Mouse (Mus musculus): ENCODE data around the gene Arrdc5. TPM values are rescaled to one million over a fixed set of nuclear protein-coding genes. Genes with fewer than 3 reads are reported as not detected.

Arrdc5 gene
- polyA plus RNA-seq, 1 experiment from 2014 or later: not detected

GRCm38 (mm10) chr17:56273986-56274385 is 26.1 kb downstream of the Arrdc5 start:
- H3K36me3 ChIP-seq (ENCODE audit: control insufficient read depth, insufficient read depth, low read length): peaks cover 6% of the 10 kb centered on the region; the same call in 1 of the 2 replicates
- ATAC-seq (ENCODE audit: low read depth): no peak
- peaks cover 26% of the 10 kb centered on the region for H3K4me1 ChIP-seq (replicated peaks; ENCODE audit: control insufficient read depth, insufficient read depth, low read length)
- no peak overlapping the region for H3K4me3 ChIP-seq (ENCODE audit: low read length)
- no peak overlapping the region for H3K27ac ChIP-seq (ENCODE audit: low read length)
- no peaks in the 10 kb centered on the region for H3K27me3 ChIP-seq (ENCODE audit: control insufficient read depth, insufficient read depth, low read depth, low read length)
- no peaks in the 10 kb centered on the region for H3K9me3 ChIP-seq (ENCODE audit: control insufficient read depth, low read length)
- H3K9ac ChIP-seq (ENCODE audit: low read length): no peak overlapping the region
- WGBS: 77% methylated on average over 5 of the region's 5 CpGs
- no peak overlapping the region for H3K4me2 ChIP-seq (ENCODE audit: low read depth, low read length)

- H3K4me2 ChIP-seq (ENCODE audit: low read depth, low read length): no peak overlapping the region
- peaks cover 26% of the 10 kb centered on the region for H3K4me1 ChIP-seq (replicated peaks; ENCODE audit: control insufficient read depth, insufficient read depth, low read length)
- ATAC-seq (ENCODE audit: low read depth): no peak
- no peaks in the 10 kb centered on the region for H3K27me3 ChIP-seq (ENCODE audit: control insufficient read depth, insufficient read depth, low read depth, low read length)
- H3K9me3 ChIP-seq (ENCODE audit: control insufficient read depth, low read length): no peaks in the 10 kb centered on the region
- no peak overlapping the region for H3K4me3 ChIP-seq (ENCODE audit: low read length)
- peak overlapping the region; percentile 9; the same call in 1 of the 2 replicates for H3K9ac ChIP-seq (ENCODE audit: low read length)
- peaks cover 6% of the 10 kb centered on the region; the same call in 1 of the 2 replicates for H3K36me3 ChIP-seq (ENCODE audit: control insufficient read depth, insufficient read depth, low read length)
- H3K27ac ChIP-seq (ENCODE audit: low read length): no peak overlapping the region
- 73% methylated on average over 7 of the region's 7 CpGs for WGBS
Observed at GRCm38 (mm10) chr17:56273482-56273881, 26.6 kb downstream of the Arrdc5 start.

GRCm38 (mm10) chr17:56272644-56273043 is 27.4 kb downstream of the Arrdc5 start:
- no peak overlapping the region for H3K4me3 ChIP-seq (ENCODE audit: low read length)
- peaks cover 22% of the 10 kb centered on the region for H3K4me1 ChIP-seq (replicated peaks; ENCODE audit: control insufficient read depth, insufficient read depth, low read length)
- no peak for ATAC-seq (ENCODE audit: low read depth)
- H3K27ac ChIP-seq (ENCODE audit: low read length): no peak overlapping the region
- no peaks in the 10 kb centered on the region for H3K27me3 ChIP-seq (ENCODE audit: control insufficient read depth, insufficient read depth, low read depth, low read length)
- no peak overlapping the region for H3K9ac ChIP-seq (ENCODE audit: low read length)
- peaks cover 6% of the 10 kb centered on the region; the same call in 1 of the 2 replicates for H3K36me3 ChIP-seq (ENCODE audit: control insufficient read depth, insufficient read depth, low read length)
- WGBS: 59% methylated on average over 3 of the region's 3 CpGs
- no peaks in the 10 kb centered on the region for H3K9me3 ChIP-seq (ENCODE audit: control insufficient read depth, low read length)
- no peak overlapping the region for H3K4me2 ChIP-seq (ENCODE audit: low read depth, low read length)

- Histone ChIP-seq H3K36me3 (ENCODE audit: control insufficient read depth, insufficient read depth, low read length) (peaks cover 6% of the 10 kb centered on the region; the same call in 1 of the 2 replicates), H3K9ac (ENCODE audit: low read length) (no peak overlapping the region), H3K9me3 (ENCODE audit: control insufficient read depth, low read length) (no peaks in the 10 kb centered on the region), H3K4me1 (replicated peaks; ENCODE audit: control insufficient read depth, insufficient read depth, low read length) (peaks cover 13% of the 10 kb centered on the region), H3K27me3 (ENCODE audit: control insufficient read depth, insufficient read depth, low read depth, low read length) (no peaks in the 10 kb centered on the region), H3K27ac (ENCODE audit: low read length) (no peak overlapping the region), H3K4me3 (ENCODE audit: low read length) (no peak overlapping the region), H3K4me2 (ENCODE audit: low read depth, low read length) (no peak overlapping the region)
- ATAC-seq (ENCODE audit: low read depth): no peak
- WGBS: 78% methylated on average over 12 of the region's 12 CpGs
Observed at GRCm38 (mm10) chr17:56271609-56272253, 28.4 kb downstream of the Arrdc5 start.

- Histone ChIP-seq H3K27me3 (ENCODE audit: control insufficient read depth, insufficient read depth, low read depth, low read length) (no peaks in the 10 kb centered on the region), H3K36me3 (ENCODE audit: control insufficient read depth, insufficient read depth, low read length) (peaks cover 6% of the 10 kb centered on the region; the same call in 1 of the 2 replicates), H3K9me3 (ENCODE audit: control insufficient read depth, low read length) (no peaks in the 10 kb centered on the region), H3K9ac (ENCODE audit: low read length) (peak overlapping the region; percentile 54), H3K4me1 (replicated peaks; ENCODE audit: control insufficient read depth, insufficient read depth, low read length) (peaks cover 10% of the 10 kb centered on the region), H3K27ac (ENCODE audit: low read length) (no peak overlapping the region), H3K4me2 (ENCODE audit: low read depth, low read length) (peak overlapping the region; percentile 55), H3K4me3 (ENCODE audit: low read length) (peak overlapping the region; percentile 39; the same call in 1 of the 2 replicates)
- no peak for ATAC-seq (ENCODE audit: low read depth)
- 63% methylated on average over 3 of the region's 3 CpGs for WGBS
Observed at GRCm38 (mm10) chr17:56269741-56270140, 30.3 kb downstream of the Arrdc5 start.

GRCm38 (mm10) chr17:56269153-56269630 is 30.9 kb downstream of the Arrdc5 start:
- no peaks in the 10 kb centered on the region for H3K9me3 ChIP-seq (ENCODE audit: control insufficient read depth, low read length)
- peak overlapping the region; percentile 61 for H3K9ac ChIP-seq (ENCODE audit: low read length)
- ATAC-seq (ENCODE audit: low read depth): peak; percentile 89
- H3K36me3 ChIP-seq (ENCODE audit: control insufficient read depth, insufficient read depth, low read length): peaks cover 6% of the 10 kb centered on the region; the same call in 1 of the 2 replicates
- H3K4me1 ChIP-seq (replicated peaks; ENCODE audit: control insufficient read depth, insufficient read depth, low read length): peaks cover 10% of the 10 kb centered on the region
- H3K27ac ChIP-seq (ENCODE audit: low read length): peak overlapping the region; percentile 69
- no peaks in the 10 kb centered on the region for H3K27me3 ChIP-seq (ENCODE audit: control insufficient read depth, insufficient read depth, low read depth, low read length)
- 17% methylated on average over 12 of the region's 12 CpGs for WGBS
- H3K4me2 ChIP-seq (ENCODE audit: low read depth, low read length): peak overlapping the region; percentile 55
- H3K4me3 ChIP-seq (ENCODE audit: low read length): peak overlapping the region; percentile 39

GRCm38 (mm10) chr17:56266271-56266670 is 33.8 kb downstream of the Arrdc5 start:
- Histone ChIP-seq H3K27me3 (ENCODE audit: control insufficient read depth, insufficient read depth, low read depth, low read length) (no peaks in the 10 kb centered on the region), H3K4me1 (replicated peaks; ENCODE audit: control insufficient read depth, insufficient read depth, low read length) (no peaks in the 10 kb centered on the region; the same call in 1 of the 2 replicates), H3K9me3 (ENCODE audit: control insufficient read depth, low read length) (no peaks in the 10 kb centered on the region), H3K36me3 (ENCODE audit: control insufficient read depth, insufficient read depth, low read length) (peaks cover 12% of the 10 kb centered on the region), H3K4me2 (ENCODE audit: low read depth, low read length) (no peak overlapping the region), H3K9ac (ENCODE audit: low read length) (no peak overlapping the region), H3K27ac (ENCODE audit: low read length) (no peak overlapping the region), H3K4me3 (ENCODE audit: low read length) (no peak overlapping the region)
- ATAC-seq (ENCODE audit: low read depth): no peak
- 58% methylated on average over 3 of the region's 3 CpGs for WGBS

GRCm38 (mm10) chr17:56265869-56266268 is 34.2 kb downstream of the Arrdc5 start:
- Histone ChIP-seq H3K27me3 (ENCODE audit: control insufficient read depth, insufficient read depth, low read depth, low read length) (no peaks in the 10 kb centered on the region), H3K4me1 (replicated peaks; ENCODE audit: control insufficient read depth, insufficient read depth, low read length) (no peaks in the 10 kb centered on the region; the same call in 1 of the 2 replicates), H3K4me3 (ENCODE audit: low read length) (no peak overlapping the region), H3K36me3 (ENCODE audit: control insufficient read depth, insufficient read depth, low read length) (peaks cover 10% of the 10 kb centered on the region), H3K27ac (ENCODE audit: low read length) (no peak overlapping the region), H3K9ac (ENCODE audit: low read length) (no peak overlapping the region), H3K9me3 (ENCODE audit: control insufficient read depth, low read length) (no peaks in the 10 kb centered on the region), H3K4me2 (ENCODE audit: low read depth, low read length) (no peak overlapping the region)
- 77% methylated on average over 3 of the region's 3 CpGs for WGBS
- no peak for ATAC-seq (ENCODE audit: low read depth)

- ATAC-seq (ENCODE audit: low read depth): no peak
Observed at GRCm38 (mm10) chr17:56265011-56265410, 35.1 kb downstream of the Arrdc5 start.

More at GRCm38 (mm10) chr17:56265011-56265410, 35.1 kb downstream of the Arrdc5 start:
- 82% methylated on average over 4 of the region's 4 CpGs for WGBS
- Histone ChIP-seq H3K27ac (ENCODE audit: low read length) (no peak overlapping the region), H3K27me3 (ENCODE audit: control insufficient read depth, insufficient read depth, low read depth, low read length) (no peaks in the 10 kb centered on the region), H3K4me2 (ENCODE audit: low read depth, low read length) (no peak overlapping the region), H3K4me3 (ENCODE audit: low read length) (no peak overlapping the region), H3K9me3 (ENCODE audit: control insufficient read depth, low read length) (no peaks in the 10 kb centered on the region), H3K4me1 (replicated peaks; ENCODE audit: control insufficient read depth, insufficient read depth, low read length) (no peaks in the 10 kb centered on the region; the same call in 1 of the 2 replicates), H3K9ac (ENCODE audit: low read length) (no peak overlapping the region), H3K36me3 (ENCODE audit: control insufficient read depth, insufficient read depth, low read length) (peaks cover 14% of the 10 kb centered on the region)

All from lung, embryonic 16.5 days (tissue).